Mouse (Mus musculus): ENCODE results near the gene Dok3.

DNA sequence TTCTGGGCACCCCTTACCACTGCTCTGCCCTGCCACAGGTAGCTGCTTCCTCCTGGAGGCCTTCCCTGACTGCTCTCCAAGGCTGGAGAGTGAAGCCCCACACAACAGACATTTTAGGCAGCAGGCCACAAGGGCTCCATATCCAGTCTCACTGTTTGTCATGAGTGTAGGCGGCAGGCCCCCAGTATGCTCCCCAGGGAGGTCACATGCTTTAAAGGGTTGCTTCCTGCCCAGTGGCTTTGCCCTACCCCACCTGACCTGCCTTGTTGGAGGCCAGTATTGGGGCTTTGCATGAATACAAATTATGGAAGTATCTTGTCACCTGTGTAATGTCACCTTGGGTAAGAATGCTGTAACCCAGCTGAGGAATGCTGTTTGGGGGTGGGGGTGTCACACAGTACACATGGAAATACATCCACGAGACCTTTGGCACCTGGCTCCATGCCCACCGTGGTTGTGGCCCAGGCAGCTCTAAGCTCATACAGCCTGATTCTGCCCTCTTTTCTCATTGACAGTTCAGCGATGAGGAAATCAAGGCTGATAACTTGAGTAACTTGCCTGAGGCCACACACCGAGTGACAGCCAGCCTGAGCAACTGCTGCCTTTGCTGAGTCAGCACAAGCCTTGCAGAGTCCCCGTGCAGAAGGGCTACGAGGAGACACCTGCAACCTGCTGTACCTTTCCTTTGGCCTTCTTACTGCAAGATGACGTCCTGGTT, at the start of gene Dok3:
- TF ChIP-seq CTCF (IDR thresholded peaks at IDR 0.05; ENCODE audit: insufficient read depth, low read depth, low read length) (no peak), POLR2A (IDR thresholded peaks at IDR 0.05; ENCODE audit: insufficient read depth, low read depth, low read length) (no peak)
